Mouse (Mus musculus): Measurements from ENCODE around the gene Hesx1.
A peak's percentile ranks its signal among the peaks of the same experiment; 100 is the strongest.
"Not testable (repeated sequence)": the region's sequence is repeated elsewhere in the genome, so short reads cannot be mapped to it uniquely, and the experiment has no call there.

Gene Hesx1

DNA sequence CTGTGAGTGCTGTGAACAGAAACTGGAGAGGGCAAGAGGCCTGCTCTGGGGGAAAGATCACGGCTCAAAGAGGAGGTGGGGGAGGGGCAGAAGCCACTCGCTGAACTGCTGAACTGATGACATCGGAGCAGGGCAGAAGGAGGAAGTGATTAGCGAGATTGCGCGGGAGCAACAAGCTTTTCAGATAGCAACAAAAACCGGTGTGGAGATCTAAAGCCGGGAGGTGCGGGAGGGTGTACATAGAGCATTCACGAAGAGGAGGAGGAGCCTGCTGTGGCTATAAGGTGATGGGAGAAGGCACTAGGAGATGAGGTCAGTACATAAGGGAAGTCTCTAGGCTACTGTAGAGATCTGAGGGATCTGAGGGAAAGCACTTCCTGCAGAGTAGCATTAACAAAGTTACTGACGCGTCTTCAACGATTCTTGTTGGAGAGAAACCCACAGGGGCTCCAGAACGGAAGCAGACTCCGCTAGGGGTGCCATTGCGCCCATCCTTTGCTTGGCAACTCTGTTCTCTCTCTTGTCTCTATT lies at the start of gene Hesx1:
TSS of gene Hesx1 (plus strand) at position 206 of the 531 bp plus-strand sequence.
- DNase-seq (ENCODE audit: low read depth in 1 of 2, low spot score in 2 of 2), result peak; percentile 10 to 34

GRCm38 (mm10) chr14:26956139-26956538 lies 38.1 kb upstream of the Hesx1 start:
- DNase-seq (ENCODE audit: low read depth in 1 of 2, low spot score in 2 of 2), result not testable (repeated sequence)

GRCm38 (mm10) chr14:26960518-26960917 lies 33.7 kb upstream of the Hesx1 start:
- no peak for DNase-seq (ENCODE audit: low read depth in 1 of 2, low spot score in 2 of 2)

GRCm38 (mm10) chr14:26969164-26969563 lies 25.1 kb upstream of the Hesx1 start:
- DNase-seq (ENCODE audit: low read depth in 1 of 2, low spot score in 2 of 2), result no peak

DNA sequence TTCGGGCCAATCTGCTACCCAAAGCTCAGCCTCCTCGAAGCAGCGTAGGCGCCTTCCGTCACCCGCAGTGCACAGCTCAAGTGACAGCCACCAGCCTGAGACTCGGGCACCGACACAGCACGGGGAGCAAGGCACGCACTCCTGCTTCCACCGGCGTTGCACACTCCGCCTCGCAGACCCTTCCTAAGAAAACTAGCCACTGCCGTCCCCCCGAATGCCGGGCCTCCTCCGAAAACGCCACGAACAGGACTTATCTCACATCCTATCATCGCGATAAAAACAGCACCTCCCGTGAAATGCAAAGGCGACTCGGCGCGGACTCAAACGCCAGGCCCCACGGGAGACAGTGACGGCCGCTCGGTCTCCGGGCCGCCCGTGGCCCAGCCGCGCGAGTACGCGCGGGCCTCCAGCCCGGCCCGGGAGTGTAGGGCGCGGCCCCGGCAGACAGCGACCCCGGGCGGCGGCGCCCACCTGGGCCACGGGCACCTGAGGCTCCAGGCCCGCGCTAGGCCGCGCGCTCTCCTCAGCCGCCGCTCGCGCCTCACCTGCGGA lies 24.3 kb upstream of the Hesx1 start:
- peak in 1 of 2 experiments; percentile 26 for DNase-seq (ENCODE audit: low read depth in 1 of 2, low spot score in 2 of 2)

- peak; percentile 65 to 87 for DNase-seq (ENCODE audit: low read depth in 1 of 2, low spot score in 2 of 2)
Observed at GRCm38 (mm10) chr14:26970439-26970932, 23.7 kb upstream of the Hesx1 start.

- no peak for DNase-seq (ENCODE audit: low read depth in 1 of 2, low spot score in 2 of 2)
Observed at GRCm38 (mm10) chr14:26971106-26971789, 23.0 kb upstream of the Hesx1 start, which contains the start of gene Appl1. Gene Appl1, minus strand, starts transcription at chr14:26971232.

GRCm38 (mm10) chr14:26973089-26973488 lies 21.1 kb upstream of the Hesx1 start:
- no peak for DNase-seq (ENCODE audit: low read depth in 1 of 2, low spot score in 2 of 2)

DNA sequence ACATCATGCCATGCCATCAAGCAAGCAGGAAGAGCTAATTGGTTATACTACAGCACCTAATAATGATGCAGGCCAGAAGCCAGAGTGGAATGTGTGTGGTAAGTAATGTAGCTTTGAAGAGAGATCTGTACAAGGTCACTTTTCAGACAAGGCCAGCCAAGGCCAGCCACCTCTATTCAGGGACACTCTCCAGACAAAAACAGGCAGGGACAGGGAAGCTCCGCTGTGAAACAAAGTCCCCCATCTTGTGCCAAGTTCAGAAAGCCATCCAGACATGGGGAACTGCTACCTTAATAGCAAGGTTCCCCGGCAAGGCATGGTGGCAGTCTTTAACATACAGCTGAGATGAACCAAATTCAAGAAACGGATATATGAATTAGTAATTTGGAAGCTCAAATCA lies 18.7 kb upstream of the Hesx1 start:
- DNase-seq (ENCODE audit: low read depth in 1 of 2, low spot score in 2 of 2), result no peak

GRCm38 (mm10) chr14:26976212-26976611 lies 18.0 kb upstream of the Hesx1 start:
- no peak for DNase-seq (ENCODE audit: low read depth in 1 of 2, low spot score in 2 of 2)

GRCm38 (mm10) chr14:26977500-26977899 lies 16.7 kb upstream of the Hesx1 start:
- no peak for DNase-seq (ENCODE audit: low read depth in 1 of 2, low spot score in 2 of 2)

DNA sequence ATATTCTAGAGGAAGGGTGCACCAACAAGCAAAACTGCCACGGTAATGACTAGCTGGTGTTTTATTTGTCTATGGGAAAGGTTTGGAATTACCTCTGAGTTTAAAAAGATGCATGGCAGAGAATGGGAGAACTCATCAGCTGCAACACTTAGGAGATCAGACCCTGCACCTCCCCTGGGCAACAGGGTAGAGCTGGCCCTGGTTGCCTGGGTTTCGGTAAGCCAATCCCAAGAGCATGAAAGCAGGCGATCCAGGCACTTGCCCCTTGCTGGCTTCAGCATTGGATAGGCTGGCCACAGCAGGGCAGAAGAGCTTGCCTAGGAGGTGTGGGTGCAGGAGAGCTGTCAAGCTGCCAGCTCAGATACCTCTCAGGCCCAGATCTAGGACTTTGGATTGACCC lies 14.4 kb upstream of the Hesx1 start:
- no peak for DNase-seq (ENCODE audit: low read depth in 1 of 2, low spot score in 2 of 2)

- DNase-seq (ENCODE audit: low read depth in 1 of 2, low spot score in 2 of 2), result no peak
Observed at GRCm38 (mm10) chr14:26981021-26981420, 13.2 kb upstream of the Hesx1 start.

DNA sequence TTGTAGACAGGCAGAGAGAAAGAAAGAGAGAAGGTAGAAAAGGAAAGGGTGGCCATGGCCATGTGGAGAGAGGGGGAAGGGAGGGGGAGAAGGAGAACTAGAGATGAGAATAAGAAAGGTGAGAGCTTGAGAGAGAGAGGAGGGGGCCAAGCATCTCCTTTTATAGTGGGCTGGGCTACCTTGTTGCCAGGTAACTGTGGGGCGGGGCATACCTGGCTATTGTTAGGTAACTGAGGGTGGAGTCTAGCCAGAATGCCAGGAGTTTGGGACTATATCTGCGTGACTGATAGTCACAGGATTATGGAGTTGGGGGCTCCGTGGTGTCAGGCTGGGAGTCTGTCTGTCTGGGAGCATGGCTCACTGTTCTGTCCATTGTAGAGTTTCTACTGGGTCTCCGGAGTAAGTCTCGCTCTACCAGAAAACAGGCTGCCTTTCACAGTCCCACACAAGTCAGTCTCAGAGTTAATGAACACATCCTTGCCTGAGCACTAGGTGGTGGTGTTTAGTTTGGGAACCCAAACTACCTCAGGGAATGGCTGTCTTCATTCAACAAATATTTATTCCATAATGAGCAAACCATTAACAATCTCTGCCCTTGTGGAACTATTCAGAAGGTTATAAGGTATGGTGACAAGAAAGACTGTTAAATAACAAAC lies 12.6 kb upstream of the Hesx1 start:
- no peak for DNase-seq (ENCODE audit: low read depth in 1 of 2, low spot score in 2 of 2)

DNA sequence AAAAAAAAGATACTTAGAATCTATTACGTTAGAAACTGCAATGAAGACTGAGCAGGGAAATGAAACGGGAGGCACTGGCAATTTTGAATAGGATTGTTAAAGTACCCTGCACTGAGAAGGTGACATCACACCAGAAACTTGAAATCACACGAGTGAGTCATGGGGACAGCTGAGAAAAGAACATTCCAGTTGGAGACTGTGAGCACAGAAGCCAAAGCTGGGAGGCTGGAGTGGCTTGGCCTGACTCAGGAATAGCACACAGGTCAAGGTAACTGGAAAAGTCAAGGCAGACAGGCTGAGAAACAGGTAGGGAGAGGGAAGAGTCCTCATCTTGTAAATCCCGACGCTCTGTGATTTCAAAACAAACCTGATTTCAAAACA lies 12.1 kb upstream of the Hesx1 start:
- DNase-seq (ENCODE audit: low read depth in 1 of 2, low spot score in 2 of 2), result no peak

DNA sequence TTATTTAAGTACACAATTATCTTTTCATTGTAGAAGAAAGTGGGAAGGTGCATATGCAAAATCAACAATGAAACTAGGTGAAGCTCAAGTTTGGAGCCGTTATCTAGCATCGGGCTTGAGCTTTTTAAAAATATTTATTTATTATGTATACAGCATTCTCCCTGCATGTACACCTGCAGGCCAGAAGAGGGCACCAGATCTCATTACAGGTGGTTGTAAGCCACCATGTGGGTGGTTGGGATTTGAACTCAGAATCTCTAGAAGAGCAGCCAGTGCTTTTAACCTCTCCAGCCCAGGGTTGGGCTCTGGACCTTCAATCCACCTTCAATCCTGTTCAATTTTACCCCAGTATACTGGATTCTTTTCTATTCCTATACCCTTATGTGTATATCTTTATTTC lies 5.5 kb upstream of the Hesx1 start:
- no peak for DNase-seq (ENCODE audit: low read depth in 1 of 2, low spot score in 2 of 2)

- DNase-seq (ENCODE audit: low read depth in 1 of 2, low spot score in 2 of 2), result no peak
Observed at GRCm38 (mm10) chr14:26991622-26992021, 2.6 kb upstream of the Hesx1 start.

- no peak for DNase-seq (ENCODE audit: low read depth in 1 of 2, low spot score in 2 of 2)
Observed at GRCm38 (mm10) chr14:26993427-26993826, 789 bp upstream of the Hesx1 start.

DNA sequence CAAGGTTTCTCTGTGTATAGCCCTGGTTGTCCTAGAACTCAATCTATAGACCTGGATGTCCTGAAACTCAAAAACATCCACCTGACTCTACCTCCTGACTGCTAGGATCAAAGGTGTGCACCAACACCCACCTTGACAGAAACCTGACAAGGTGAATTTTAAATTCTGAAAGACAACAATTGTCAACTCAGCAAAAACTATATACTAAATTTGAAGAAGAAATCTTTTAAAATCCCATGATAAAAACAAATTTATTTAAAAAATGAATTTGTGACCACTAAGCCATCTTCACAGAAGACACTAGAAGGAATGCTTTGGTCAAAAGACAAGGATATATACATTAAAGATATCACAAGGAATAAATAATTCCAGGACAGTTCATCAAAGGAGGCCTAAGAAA lies 2.0 kb downstream of the Hesx1 start:
- no peak for DNase-seq (ENCODE audit: low read depth in 1 of 2, low spot score in 2 of 2)

- no peak for DNase-seq (ENCODE audit: low read depth in 1 of 2, low spot score in 2 of 2)
Observed at GRCm38 (mm10) chr14:27000386-27000785, 6.2 kb downstream of the Hesx1 start.

- no peak for DNase-seq (ENCODE audit: low read depth in 1 of 2, low spot score in 2 of 2)
Observed at GRCm38 (mm10) chr14:27004906-27005305, 10.7 kb downstream of the Hesx1 start.

- DNase-seq (ENCODE audit: low read depth in 1 of 2, low spot score in 2 of 2), result no peak
Observed at GRCm38 (mm10) chr14:27005937-27006336, 11.7 kb downstream of the Hesx1 start.

Data from monocyte, adult 2 months (primary cell).